Mouse (Mus musculus) lung, postnatal 14 days (tissue): ENCODE measurements around the gene Epha8.

Experiments used
- DNase-seq: peaks from one replicate; pipeline ENCODE4 v3.0.0; 2021

Gene Epha8

GRCm38 (mm10) chr4:136904767-136905539, 51.7 kb downstream of the Epha8 start:
- no peak for DNase-seq

- no peak for DNase-seq
Measured at GRCm38 (mm10) chr4:136899154-136899553, 57.5 kb downstream of the Epha8 start.

- no peak for DNase-seq
Measured at GRCm38 (mm10) chr4:136898637-136899036, 58.0 kb downstream of the Epha8 start, which contains the start of gene C1qa. Gene C1qa, minus strand, starts transcription at chr4:136898803.

- DNase-seq, result no peak
Measured at GRCm38 (mm10) chr4:136898084-136898598, 58.5 kb downstream of the Epha8 start.

GRCm38 (mm10) chr4:136896461-136896860, 60.2 kb downstream of the Epha8 start:
- DNase-seq, result no peak

- no peak for DNase-seq
Measured at GRCm38 (mm10) chr4:136895861-136896260, 60.8 kb downstream of the Epha8 start.

GRCm38 (mm10) chr4:136894821-136895220, 61.8 kb downstream of the Epha8 start:
- DNase-seq, result no peak

GRCm38 (mm10) chr4:136893691-136894543, 62.7 kb downstream of the Epha8 start:
- DNase-seq, result no peak

GRCm38 (mm10) chr4:136892811-136893210, 63.8 kb downstream of the Epha8 start, which contains the start of gene C1qc:
Gene C1qc, minus strand, starts transcription at chr4:136893065.
- DNase-seq, result no peak

- DNase-seq, result no peak
Measured at GRCm38 (mm10) chr4:136892371-136892770, 64.2 kb downstream of the Epha8 start.

- no peak for DNase-seq
Measured at GRCm38 (mm10) chr4:136891115-136891514, 65.5 kb downstream of the Epha8 start.

- no peak for DNase-seq
Measured at GRCm38 (mm10) chr4:136889981-136890380, 66.6 kb downstream of the Epha8 start.

GRCm38 (mm10) chr4:136887714-136888113, 68.9 kb downstream of the Epha8 start:
- no peak for DNase-seq

- no peak for DNase-seq
Measured at GRCm38 (mm10) chr4:136886101-136886500, 70.5 kb downstream of the Epha8 start, which contains the start of gene C1qb. Gene C1qb, minus strand, starts transcription at chr4:136886187.
